Mouse (Mus musculus) adipocyte (in vitro differentiated cells): ENCODE results near the gene Grrp1.
"Not testable (repeated sequence)": the region's sequence is repeated elsewhere in the genome, so short reads cannot be mapped to it uniquely, and the experiment has no call there.

Experiments used
- DNase-seq: peaks from one replicate; pipeline ENCODE4 v3.0.0-alpha.2; 2016; ENCODE audit warnings: low spot score

Grrp1 gene

DNA sequence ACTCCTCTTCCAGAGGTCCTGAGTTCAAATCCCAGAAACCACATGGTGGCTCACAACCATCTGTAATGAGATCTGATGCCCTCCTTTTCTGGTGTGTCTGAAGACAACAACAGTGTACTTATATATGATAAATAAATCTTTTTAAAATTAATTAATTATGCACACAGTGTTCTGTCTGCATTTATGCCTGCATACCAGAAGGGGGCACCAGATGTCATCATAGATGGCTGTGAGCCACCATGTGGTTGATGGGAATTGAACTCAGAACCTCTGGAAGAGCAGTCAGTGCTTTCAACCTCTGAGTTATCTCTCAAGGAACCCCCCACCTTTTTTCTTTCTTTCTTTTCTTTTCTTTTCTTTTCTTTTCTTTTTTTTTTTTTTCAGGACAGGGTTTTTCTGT lies 15.7 kb upstream of the Grrp1 start:
- DNase-seq: not testable (repeated sequence)

DNA sequence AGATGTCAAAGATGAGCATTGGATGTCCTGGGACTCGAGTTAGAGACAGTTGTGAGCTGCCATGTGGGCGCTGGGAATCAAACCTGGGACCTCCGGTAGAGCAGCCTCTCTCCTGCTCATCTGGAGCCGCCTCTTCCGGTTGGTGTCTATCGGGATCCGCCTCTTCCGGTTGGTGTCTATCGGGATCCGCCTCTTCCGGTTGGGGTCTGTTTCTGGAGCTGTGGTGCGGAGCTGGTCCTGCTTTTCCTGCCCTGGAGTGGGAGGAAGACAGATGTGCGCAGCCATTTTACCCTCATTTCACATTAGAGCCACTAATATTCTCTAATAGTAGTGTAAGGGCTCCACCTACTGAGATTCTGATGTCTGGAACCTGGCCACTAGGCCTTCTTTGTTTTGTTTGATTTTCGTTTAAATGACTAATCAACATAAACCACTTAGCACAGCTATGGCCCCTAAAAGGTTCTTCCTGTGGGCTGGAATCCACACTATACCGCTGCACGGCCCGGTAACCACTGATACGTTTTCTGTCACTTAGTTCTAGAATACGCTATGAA lies 14.3 kb upstream of the Grrp1 start:
- DNase-seq: no peak

DNA sequence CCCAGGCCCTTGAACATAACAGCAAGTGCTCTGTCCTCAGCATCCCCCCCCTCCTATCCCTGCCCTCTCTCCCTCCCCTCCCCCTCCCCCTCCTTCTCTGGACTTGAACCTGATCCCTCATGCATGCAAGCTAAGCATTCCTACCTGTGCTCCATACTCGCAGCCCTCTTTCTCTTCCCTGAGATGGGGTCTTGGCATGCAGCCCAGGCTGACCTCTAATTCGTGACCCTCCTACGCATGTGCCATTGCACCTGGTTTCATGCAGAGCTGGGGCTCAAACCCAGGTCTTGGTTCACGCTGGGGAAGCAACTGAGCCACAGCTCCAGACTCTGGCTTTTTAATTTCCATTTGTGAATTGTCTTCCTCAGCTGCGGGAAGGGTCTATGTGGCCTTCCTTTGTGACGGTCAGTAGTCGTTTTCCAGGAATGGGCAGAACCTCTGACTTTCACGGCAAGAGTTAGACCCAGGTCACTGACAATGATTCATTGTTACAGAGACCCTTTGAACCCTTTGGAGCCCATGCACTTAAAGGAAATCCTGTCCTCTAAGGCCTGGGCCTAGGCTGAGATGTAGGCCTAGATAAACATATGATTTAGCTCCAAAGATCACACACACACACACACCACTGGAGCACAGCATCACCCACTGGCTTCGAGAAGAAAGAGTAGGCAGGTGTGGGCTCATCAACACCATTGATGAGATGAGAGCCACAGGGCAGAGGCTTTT lies 12.1 kb upstream of the Grrp1 start:
- DNase-seq: no peak

DNA sequence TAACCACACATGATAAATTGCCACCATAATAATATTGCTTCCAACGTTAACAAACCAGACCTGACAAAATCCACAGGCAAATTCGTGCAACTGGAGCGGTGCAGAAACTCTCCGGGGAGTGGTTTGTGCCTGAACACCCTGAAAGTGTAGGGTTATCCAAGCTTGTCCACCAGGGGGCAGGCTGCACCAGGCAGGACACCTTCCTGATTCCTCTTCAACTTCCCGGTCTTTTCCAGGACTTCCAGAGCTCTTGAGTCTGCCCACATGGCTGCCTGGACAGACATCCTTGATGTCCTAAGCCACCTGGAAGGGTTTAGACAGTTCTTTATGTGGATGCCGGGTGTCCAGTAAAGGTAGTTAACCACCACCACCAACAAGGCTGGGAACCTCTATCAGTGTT lies 9.3 kb upstream of the Grrp1 start:
- no peak for DNase-seq

DNA sequence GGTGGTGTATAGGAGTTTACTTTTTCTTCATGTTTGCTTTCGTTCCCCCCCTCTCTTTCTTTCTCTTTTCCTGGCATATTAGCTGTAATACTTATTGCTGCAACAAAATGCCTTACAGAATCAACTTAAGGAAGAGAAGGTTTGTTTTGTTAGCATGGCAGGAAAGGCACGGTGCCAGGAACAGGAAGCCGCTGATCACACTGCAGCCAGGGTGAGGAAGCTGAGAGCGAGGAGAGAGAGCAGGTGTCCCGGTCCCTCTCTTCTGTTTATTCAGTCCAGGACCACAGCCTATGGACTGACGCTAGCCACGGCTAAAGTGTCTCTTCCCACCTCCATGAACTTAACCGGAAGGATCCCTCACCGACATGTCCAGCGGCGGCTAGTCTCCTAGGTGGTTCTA lies 4.4 kb upstream of the Grrp1 start:
- no peak for DNase-seq

DNA sequence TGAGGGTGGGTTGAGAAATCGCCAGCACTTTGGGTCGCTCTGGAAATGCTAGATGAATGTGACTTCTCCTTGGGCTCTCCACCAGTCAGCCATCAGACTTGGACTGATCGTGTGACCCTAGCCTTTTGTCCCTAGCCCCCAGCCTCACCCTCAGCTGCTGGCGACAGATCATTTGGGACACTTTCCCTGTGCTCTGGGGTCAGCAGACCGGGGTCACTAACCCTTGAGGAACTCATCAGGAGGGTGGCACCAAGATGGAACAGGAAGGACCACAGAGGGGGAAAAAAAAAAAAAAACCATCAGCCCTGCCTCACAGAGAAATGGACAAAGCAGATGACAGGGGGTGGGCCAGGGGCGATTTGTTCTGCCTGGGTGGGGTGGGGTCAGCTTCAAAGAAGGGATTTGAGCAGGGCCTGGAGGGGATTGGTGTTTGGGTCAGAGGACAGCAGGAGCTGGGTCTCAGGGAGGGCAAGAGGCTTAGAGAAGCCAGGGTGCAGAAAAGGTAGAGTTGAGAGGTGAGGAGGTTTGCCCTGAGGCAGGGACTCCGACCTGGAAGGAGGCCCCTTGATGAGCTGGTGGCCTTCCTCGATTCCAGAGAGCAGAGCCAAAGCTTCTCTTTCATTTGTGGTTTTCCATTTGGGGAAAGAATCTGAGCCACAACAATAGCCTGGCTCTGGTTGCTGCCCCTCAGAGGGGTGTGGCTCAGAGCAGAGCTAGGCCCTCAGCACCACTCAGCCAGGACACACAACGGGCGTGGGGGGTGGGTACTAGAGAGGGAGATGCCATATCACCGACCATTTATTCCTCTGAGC lies 3.5 kb upstream of the Grrp1 start:
- no peak for DNase-seq

DNA sequence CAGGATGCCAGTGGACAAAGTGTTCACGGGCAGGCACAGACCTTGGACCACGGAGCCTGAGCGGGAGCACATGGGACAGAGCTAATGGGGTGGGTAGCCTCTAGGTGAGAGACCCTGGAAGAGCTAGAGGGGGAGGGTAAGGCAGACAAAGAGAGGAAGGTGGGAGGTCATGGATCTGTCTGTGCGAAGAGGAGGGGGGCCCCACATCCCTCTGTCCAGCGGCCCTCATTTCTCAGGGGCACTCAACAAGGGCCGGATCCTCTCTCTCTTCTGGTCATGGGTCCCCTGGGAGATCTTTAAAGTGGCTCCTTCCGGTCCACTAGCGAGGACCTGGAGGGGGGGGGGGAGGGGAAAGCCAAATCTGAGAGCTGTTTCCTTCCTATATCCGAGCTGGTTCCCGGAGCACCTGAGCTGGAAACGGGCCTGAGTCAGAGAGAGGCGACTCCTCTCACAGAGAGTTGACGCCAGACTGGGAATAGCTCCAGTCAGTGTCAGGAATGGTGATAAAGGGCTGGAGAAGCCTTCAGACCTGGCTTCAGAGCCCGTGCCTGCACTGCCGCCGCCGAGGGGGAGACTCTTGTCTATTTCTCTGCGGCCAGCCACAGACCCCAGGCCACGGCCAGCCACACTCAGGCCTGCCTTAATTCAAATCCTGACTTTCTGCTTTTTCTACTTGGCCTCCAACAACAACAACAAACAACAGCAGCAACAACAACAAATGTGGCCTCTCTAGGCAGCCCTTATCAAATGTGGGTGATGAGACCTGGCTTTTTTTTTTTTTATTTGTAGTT lies 2.7 kb upstream of the Grrp1 start:
- DNase-seq: no peak

DNA sequence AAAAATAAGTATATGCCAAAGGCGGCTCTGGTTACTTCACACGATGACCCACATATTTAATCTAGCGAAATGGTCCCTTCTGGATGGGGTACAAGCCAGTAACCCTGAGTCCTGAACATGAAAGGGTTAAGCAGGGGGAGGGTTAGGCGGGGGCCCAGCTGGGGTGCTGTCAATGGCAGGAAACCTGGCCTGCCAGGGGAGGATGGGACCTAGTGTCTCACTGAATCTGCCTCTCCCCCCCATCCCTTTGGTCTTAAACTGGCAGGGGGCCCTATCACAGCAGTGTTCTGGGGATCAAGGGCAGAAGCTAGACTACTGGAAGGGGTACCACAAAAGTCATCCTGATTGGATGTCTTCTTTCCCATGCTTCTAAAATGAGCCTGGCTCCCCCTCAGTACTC lies 1.9 kb upstream of the Grrp1 start:
- no peak for DNase-seq

DNA sequence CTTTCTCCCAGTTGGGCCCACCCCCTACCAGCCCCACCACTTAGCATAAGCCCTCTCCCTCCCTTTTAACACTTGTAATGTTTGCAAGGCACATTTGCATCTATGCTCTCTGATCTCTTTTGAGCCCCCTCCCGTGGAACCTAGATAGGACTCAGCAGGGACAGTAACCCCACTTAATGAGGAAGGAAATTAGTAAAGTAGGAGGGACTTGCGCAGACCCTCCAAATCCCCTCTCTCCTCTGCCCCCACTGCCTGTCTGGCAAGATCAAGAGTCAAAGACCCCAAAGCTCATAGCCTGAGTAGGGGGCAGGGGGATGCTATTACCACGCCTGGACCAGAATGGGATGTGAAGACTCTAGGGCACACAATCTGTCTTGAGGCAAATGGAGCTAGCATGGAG lies 929 bp upstream of the Grrp1 start:
- no peak for DNase-seq

DNA sequence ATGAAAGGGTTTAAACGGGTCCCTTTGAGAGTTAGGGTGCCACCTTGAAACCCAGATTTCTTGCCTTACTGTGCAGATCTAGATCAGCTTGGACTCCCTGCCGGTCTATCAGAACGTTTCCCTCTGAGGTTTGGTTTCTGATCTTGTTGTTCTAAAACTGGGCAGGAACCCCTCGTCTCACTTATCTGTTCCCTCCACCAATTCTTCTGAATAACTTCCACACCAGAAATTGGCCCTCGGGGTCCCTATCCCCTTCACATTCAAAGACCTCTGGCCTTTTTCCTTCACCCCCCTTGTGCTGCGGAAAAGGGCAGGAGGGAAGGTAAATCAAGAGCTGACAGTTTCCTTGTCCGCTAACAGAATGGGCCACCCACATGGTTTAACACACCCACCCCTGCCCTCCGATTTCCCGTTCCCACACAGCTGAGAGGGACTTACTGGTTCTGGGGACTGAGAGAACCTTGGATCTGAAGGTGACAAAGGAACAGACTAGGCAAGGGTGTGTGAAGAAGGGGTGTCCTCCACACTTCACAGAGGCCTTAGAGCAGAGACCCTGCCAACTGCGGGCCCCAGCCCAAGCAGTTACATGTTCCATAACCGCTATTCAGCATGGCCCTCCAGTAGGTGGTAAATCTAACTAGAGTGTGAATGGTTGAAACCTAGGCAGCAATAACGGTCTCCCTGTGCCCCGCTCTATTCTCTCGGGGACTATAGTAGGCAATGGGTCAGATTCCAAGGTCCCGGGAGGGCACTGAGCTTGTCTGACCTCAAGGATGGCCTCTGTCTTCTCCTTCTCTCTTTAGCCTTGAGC lies 790 bp downstream of the Grrp1 start:
- DNase-seq: no peak

DNA sequence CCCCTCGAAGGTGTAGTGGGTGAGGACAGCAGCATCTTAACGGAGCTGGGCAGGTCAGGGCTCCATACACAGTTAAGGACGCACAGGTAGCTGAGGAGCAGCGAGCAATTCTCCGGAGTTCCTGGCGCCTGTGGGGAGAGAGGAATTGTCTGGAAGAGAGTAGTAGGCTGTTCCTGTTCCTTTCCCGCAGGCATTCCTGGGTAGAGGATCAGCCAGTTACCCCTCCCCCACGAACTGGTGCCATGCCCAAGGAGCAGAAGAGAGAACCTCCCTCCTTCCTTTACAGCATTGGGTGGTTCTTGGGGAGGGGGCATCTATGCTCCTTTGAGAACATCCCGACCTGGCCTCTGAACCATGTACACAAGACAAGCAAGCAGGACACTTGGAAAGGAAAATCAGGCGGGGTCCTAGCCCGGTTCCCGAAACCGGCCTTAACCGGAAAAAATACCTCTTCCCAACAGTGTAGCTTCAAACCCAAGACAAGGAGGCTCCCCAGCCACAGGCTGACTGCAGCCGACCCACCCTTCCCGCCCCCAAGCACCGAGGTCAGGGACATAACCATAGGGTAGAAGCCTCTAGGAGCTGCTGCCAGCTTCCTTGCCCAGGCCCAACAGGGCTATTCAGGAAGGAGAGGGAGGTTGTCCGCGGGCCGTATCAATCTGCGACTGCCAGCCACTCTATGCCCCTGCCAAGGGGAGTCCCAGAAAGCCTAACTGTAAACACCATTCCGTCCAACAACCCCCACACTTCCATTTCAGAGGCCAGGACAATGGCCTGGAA lies 1.6 kb downstream of the Grrp1 start:
- no peak for DNase-seq

DNA sequence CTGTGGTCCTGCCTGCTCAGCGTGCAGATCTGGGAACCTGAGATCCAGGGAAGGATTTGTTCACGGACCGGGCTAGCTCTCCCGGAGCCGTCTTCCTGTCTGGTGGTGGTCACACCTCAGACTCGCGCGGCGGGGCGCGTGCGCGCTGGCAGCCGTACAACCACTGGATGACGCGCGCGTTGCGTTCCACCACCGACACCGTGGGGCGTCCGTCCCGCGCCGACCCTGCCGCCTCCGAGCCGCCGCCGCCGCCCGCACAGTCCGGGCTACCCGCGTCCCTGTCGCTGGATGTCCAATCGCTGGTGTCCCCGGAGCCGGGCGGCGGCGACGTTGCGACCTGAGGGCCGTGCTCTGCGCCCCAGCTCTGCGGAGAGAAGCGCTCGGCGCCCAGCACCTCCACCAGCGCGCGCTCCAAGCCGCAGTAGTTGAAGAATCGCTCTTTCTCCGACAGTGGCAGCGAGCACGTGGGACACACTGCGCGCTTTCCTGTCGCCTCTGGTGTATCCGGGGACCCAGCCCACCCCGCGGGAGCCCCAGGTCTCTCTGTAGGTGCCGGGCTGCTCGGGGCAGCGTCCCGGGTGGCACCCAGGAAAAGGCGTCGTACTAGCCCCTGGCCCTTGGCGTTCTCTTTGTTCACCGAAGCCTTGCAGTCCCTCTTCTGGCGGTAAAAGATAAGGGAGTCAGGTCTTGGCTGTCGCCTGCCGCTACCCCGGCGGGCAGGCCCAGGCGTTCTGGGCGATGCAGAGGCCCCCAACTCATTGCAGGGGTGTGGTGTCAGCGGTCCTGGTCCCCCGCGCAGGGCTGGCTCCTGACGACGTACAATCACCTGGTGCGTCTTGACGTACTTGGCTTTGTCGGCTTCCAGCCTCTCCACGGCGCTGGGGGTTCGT lies 2.4 kb downstream of the Grrp1 start:
- no peak for DNase-seq

DNA sequence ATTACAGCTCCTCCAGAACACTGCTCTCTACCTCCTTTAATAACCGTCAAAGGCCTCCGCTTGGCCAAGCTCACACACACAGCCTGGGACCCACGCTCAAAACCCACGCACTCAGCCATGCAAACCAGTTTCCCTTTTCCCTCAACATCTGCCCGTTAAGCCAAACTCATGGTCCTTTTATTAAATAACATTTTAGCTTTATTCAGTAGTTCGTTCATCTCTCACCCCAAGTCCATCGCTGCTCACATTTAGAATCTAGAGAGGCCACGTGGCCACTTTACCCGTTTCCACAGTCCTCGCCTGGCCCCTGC lies 3.0 kb downstream of the Grrp1 start:
- DNase-seq: no peak

DNA sequence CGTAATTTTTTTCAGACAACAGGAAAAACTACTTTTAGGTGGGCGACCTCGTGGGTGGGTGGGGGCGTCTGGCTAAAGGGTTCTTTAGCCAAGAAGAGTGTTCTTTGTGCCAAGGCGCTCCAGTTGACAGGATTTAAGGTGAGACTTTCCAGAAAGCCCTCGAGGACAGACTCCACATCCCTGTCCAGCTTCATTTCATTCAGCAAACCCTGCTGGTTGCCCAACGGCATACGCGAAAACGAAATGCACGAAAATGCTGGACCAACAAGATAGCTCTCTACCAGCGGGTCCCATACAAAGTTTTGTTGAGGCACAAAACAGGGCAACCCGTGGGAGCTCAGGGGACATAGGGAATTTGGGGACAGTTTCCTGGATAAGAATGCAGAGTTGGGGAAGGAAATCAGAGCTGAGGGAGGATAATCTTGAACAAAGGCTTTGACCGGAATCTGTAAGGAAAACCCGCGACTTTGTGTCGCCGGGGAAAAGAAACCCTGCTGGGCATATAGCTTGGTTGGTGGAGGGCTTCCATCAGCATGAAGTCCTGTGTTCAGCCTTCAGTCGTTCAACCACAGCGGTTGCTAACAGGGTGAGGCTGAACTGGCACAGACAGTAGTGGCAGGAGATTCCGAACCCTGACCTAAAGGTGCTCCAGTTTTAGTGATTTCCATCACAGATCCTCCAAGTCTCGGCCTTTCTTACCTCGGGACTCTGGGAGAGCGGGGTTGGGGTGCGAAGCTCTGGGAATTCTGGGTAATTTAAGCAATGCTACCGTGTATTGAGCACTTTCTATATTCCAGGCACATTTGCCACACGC lies 3.6 kb downstream of the Grrp1 start:
- DNase-seq: no peak

DNA sequence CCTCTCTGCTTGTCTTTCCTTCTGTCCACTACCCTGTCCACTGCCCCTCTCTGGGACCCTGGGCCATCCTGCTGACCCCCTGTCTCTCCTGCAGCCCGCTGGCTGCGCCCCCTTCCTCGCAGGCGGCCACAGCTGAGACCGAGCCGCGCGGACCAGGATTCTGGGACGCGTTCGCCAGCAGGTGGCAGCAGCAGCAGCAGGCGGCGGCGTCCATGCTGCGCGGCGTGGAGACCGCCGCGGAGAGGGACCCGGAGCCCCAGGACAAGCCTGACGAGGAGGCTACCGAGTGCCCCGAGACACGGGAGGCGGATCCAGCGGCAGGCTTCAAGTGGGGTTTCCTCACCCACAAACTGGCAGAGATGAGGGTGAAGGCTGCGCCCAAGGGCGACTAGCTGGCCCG lies 4.3 kb downstream of the Grrp1 start:
- no peak for DNase-seq

DNA sequence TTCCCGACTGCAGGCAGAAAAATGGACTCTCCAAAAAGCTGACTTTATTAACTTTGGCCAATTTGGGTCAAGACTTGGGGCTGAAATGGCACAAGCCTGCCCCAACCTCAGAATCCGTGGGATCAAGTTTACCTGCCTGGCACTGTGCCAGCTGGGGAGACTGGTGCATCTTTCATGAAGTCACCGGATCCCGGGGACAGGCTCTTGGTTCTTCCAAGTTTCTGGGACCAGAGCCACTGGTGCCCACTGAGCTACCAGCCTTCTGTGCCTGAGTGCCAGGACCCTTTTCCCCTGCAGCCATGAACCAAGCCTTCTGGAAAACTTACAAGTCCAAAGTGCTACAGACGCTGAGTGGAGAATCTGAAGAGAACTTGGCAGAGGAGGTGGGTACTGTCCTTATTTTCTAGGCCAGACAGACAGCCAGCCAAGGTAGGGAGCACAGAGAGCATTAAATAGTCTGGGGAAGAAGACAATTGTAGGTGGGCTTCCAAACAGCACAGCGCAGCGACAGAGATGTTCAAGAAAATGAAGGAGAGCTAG lies 7.1 kb downstream of the Grrp1 start, which contains the start of gene Gm30191:
Gene Gm30191, plus strand, starts transcription at position 217 of the 540 bp plus-strand sequence.
- DNase-seq: no peak

DNA sequence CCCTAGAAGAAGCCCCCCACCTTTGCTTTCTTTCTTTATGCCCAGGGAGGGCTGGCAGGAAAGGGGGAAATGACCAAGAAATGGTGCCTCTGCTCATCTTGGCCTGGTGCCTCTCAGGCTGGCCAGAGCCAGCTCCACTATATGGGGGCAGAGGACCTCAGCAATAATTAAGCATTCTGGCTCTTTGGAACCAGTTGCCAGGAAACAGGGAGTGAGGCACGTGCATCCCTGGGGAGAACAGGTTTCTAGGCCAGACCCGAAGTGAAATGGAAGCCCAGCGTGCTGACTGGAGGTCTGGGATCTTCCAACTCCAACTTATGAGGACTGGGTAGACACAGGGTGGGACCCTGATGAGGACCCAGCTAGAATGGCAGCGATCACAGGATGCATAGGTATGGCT lies 7.7 kb downstream of the Grrp1 start:
- no peak for DNase-seq

DNA sequence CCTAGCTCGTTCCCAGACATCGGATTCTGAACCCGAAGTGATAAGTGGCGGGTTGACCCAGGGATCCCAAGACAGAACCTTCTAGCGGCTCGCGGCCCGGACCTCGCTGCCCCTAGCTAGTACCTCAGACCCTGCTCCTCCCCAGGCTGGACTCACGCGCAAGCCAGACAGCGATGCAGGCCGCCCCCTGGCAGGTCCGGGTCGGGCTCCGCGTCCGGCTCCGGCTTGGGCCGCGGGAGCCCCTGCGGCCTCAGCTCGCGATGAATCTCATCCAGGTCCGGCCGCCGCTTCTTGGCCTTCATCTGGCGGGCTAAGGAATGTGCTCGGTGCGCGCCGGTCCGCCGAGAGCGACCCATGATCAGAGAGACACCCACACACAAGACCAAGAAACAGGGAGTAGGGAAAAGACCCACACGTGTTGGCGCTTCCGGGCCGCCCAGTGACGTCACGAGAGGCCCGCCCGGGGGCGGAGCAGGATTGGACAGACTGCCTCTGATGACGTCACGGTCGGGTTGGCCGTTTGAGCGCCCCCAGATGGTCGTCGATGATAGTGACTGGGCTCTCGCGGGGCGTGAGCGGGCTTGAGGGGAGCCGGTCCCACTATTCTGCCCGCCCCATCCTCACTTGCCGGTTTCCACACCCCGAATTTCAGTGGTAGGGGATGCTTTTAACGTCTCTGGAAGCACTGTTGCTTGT lies 8.6 kb downstream of the Grrp1 start, which contains the start of gene Zfp593:
Gene Zfp593, minus strand, starts transcription at position 445 of the 696 bp plus-strand sequence.
- peak; percentile 89 for DNase-seq
